Mouse (Mus musculus) forebrain, embryonic 16.5 days (tissue): Measurements from ENCODE around the gene Kif28. TPM values are rescaled to one million over a fixed set of nuclear protein-coding genes. Genes with fewer than 3 reads are reported as not detected.
"Not testable (repeated sequence)": the region's sequence is repeated elsewhere in the genome, so short reads cannot be mapped to it uniquely, and the experiment has no call there.

Experiments used
- ATAC-seq: fragments of 200-750 bp; cut with Nextera tagmentation; 2 replicates; pipeline ENCODE4 v1.8.0; 2017; ENCODE audit warnings: mild to moderate bottlenecking, moderate library complexity
- H3K27ac ChIP-seq: fragments of 300-500 bp; sonication (generic); 2 replicates; pipeline ENCODE4 v1.5.1; 2014; ENCODE audit warnings: low read length, control low read depth
- H3K27me3 ChIP-seq: fragments of 300-500 bp; sonication (generic); replicated peaks from 2 replicates; pipeline ENCODE4 v1.6.1; 2014; ENCODE audit warnings: low read length; ENCODE audit not compliant: control insufficient read depth, insufficient read depth
- H3K36me3 ChIP-seq: fragments of 300-500 bp; sonication (generic); 2 replicates; pipeline ENCODE4 v1.6.1; 2014; ENCODE audit not compliant: control insufficient read depth, insufficient read depth
- H3K4me1 ChIP-seq: fragments of 300-500 bp; sonication (generic); replicated peaks from 2 replicates; pipeline ENCODE4 v1.6.1; 2014; ENCODE audit warnings: low read length; ENCODE audit not compliant: control insufficient read depth, insufficient read depth
- H3K4me2 ChIP-seq: fragments of 300-500 bp; sonication (generic); 2 replicates; pipeline ENCODE4 v1.6.1; 2014; ENCODE audit warnings: mild to moderate bottlenecking, low read length, control low read depth
- H3K4me3 ChIP-seq: fragments of 300-500 bp; sonication (generic); replicated peaks from 2 replicates; pipeline ENCODE4 v1.5.1; 2014; ENCODE audit warnings: mild to moderate bottlenecking, low read length, control low read depth
- H3K9ac ChIP-seq: fragments of 300-500 bp; sonication (generic); replicated peaks from 2 replicates; pipeline ENCODE4 v1.6.1; 2014; ENCODE audit warnings: low read depth, low read length, control low read depth
- H3K9me3 ChIP-seq: fragments of 300-500 bp; sonication (generic); 2 replicates; pipeline ENCODE4 v1.6.1; 2016; ENCODE audit warnings: low read length; ENCODE audit not compliant: control insufficient read depth
- WGBS: fragments of 180-500 bp; shearing (Covaris S2); extraction: QIAGEN DNeasy Blood & Tissue Kit; methylation state at CpG from one replicate; pipeline ENCODE4 v1.1.7; 2014; 5-methylcytosine and 5-hydroxymethylcytosine counted together
- polyA plus RNA-seq: library from polyadenylated mRNA; unstranded; fragments of >200 nt; fragmentation: Nextera tagmentation; extraction: Ambion mirVana; gene quantifications from 2 replicates; pipeline ENCODE4 v1.2.1, GENCODE M21; 2015

Gene Kif28
- polyA plus RNA-seq, 1 experiment from 2014 or later: not detected

DNA sequence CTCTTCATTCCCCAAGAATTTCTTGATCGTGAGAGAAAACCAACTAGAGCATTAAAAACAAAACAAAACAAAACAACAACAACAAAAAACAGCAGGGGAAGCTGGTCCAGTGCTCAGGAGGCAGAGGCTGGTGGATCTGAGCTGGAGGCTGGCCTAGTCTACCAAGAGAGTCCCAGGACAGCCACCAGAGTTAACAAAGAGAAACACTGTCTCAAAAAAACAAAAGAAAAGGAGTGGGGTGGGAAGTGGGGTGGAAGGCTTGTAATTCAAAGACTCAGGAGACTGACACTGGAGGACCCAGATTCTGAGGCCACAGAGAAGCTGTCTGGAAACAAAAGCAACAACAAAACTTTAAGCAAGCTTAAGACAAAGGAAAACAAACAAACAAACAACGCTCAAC lies 78.1 kb downstream of the Kif28 start:
- Histone ChIP-seq H3K4me2 (peak overlapping the region; percentile 84; the same call in 1 of the 2 replicates), H3K4me3 (no peak overlapping the region), H3K9me3 (no peaks in the 10 kb centered on the region), H3K27ac (no peak overlapping the region), H3K36me3 (no peaks in the 10 kb centered on the region), H3K4me1 (peaks cover 20% of the 10 kb centered on the region), H3K27me3 (no peaks in the 10 kb centered on the region), H3K9ac (no peak overlapping the region)
- ATAC-seq: no peak
- WGBS: 53% methylated on average over 2 of the region's 2 CpGs

DNA sequence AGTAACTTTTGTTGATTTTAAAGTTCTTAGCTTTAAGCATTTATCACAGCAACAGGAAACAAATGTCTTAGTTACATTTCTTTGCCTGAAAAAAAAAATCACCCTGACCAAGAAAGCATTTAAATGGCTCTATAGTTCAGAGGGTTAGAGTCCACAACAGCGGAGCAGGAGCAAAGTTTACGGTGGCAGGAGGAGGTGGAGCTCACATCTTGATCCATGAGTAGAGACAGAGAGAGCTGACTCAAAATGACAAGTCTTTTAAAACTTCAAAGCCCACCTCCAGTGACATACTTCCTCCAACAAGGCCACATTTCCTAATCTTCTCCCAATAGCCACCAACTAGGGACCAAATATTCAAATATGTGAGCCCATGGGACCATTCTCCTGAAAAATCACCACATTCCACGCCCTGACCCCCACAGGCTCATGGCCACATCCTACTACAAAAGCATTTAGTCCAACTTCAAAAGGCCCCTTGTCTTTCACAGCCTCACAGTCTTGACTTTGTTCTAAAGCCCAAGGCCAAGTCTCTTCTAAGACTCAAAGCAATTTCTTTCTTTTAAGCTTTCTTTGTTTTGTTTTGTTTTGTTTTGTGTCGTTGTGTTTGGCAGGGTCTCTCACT lies 80.7 kb downstream of the Kif28 start:
- WGBS: 51% methylated on average over 4 of the region's 4 CpGs
- no peak overlapping the region for H3K27ac ChIP-seq
- peaks cover 13% of the 10 kb centered on the region for H3K4me1 ChIP-seq
- H3K36me3 ChIP-seq: no peaks in the 10 kb centered on the region
- no peaks in the 10 kb centered on the region for H3K9me3 ChIP-seq
- no peak overlapping the region for H3K9ac ChIP-seq
- no peak overlapping the region for H3K4me3 ChIP-seq
- ATAC-seq: no peak
- H3K27me3 ChIP-seq: no peaks in the 10 kb centered on the region
- H3K4me2 ChIP-seq: no peak overlapping the region

DNA sequence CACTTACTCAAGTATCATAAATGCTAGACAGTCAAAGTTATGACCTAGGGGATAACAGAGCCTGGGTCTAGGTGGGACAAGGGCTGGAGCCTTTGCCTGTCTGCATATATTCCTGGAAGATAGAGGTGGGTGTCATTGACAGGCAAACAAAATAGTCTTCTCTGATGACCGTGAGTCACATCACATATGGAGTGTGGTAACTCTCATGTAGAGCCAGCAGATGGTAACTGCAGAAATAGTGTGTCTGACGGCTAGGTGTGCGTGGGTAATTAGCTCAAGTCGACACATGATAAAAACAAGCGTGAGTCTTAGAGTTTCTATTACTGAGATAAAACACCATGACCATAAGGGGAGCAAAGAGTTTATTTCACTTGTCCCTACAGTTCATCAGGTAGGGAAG lies 82.0 kb downstream of the Kif28 start:
- ATAC-seq: no peak
- H3K4me1 ChIP-seq: peaks cover 6% of the 10 kb centered on the region; the same call in 1 of the 2 replicates
- no peak overlapping the region for H3K4me3 ChIP-seq
- H3K27ac ChIP-seq: no peak overlapping the region
- no peak overlapping the region for H3K9ac ChIP-seq
- 80% methylated on average over 5 of the region's 5 CpGs for WGBS
- no peaks in the 10 kb centered on the region for H3K27me3 ChIP-seq
- H3K36me3 ChIP-seq: no peaks in the 10 kb centered on the region
- no peak overlapping the region for H3K4me2 ChIP-seq
- no peaks in the 10 kb centered on the region for H3K9me3 ChIP-seq

DNA sequence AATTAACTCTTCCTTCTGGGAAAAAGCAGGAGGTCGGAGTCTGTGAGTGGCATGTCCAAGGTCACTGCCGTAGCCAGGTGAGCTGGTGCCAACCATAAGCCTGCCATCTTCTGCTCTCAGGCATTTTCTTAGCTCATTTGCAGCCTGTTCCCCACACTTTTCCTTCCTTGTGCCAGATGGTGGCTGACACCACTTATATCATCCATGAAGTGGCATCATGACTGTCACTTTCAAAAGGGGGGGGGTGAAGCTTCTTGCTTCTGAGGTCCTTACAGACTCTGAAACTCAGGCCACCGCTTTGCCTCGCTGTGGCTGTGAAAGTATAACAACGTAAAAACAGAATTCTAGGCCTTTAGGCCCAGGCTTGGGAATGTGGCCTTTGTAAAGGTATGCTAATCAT lies 93.8 kb downstream of the Kif28 start:
- no peaks in the 10 kb centered on the region for H3K9me3 ChIP-seq
- H3K4me2 ChIP-seq: no peak overlapping the region
- 70% methylated on average over 5 of the region's 5 CpGs for WGBS
- H3K4me3 ChIP-seq: no peak overlapping the region
- H3K36me3 ChIP-seq: no peaks in the 10 kb centered on the region
- no peaks in the 10 kb centered on the region for H3K4me1 ChIP-seq
- no peaks in the 10 kb centered on the region for H3K27me3 ChIP-seq
- no peak overlapping the region for H3K27ac ChIP-seq
- ATAC-seq: no peak
- no peak overlapping the region for H3K9ac ChIP-seq

DNA sequence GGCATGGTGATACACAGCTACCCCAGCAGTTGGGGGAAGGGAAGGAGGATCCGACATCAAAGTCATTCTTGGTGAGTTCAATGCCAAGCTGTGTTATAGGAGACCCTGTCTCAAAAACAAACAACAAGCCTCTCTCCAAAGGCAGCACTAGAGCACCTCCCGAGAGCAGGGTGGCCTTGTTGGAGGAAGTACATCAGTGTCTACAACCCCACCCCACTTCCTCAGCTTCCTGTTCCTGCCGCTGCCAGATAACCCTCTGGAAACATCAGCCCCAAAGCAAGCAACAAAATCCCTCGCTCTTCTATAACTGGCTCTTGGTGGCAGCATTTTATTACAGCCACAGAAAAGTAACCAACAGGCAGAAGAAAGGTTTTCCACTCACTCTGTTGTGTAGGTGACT lies 94.8 kb downstream of the Kif28 start:
- Histone ChIP-seq H3K4me1 (peaks cover 3% of the 10 kb centered on the region; the same call in 1 of the 2 replicates), H3K27ac (no peak overlapping the region), H3K9me3 (no peaks in the 10 kb centered on the region), H3K36me3 (no peaks in the 10 kb centered on the region), H3K27me3 (no peaks in the 10 kb centered on the region), H3K4me3 (no peak overlapping the region), H3K9ac (no peak overlapping the region), H3K4me2 (no peak overlapping the region)
- no peak for ATAC-seq
- WGBS: 82% methylated on average over 4 of the region's 4 CpGs

DNA sequence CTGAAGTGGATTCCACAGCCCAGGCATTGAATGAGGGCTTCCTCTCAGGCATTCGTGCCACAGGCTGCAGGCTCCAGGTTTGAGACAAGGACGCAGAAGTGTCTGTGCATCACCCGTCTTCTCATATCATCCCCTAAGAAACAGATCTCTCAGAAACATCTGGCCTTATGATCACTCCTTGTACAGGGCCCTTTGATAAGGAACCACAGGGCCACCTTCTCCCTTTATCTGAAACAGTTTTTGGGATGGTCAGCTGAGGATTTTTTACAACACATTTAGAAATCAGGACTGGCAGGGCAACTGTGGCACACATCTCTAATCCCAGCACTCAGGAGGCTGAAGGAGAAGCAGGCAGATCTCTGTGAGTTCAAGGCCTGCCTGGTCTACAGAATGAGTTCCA lies 95.7 kb downstream of the Kif28 start:
- Histone ChIP-seq H3K9ac (no peak overlapping the region), H3K27ac (no peak overlapping the region)
- 72% methylated on average over 3 of the region's 3 CpGs for whole genome bisulfite sequencing

DNA sequence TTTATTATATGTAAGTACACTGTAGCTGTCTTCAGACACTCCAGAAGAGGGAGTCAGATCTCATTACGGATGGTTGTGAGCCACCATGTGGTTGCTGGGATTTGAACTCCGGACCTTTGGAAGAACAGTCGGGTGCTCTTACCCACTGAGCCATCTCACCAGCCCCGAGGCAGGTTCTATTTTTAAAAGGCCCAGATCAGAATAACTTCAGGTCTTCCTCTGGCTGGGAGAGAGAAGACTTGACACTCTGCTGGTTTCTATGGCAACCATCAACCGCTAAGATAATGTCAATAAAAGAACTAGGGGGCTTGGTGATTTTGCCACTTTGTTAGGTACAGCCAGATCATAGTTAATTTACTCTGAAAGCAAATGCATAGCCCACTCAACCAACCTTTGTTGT lies 96.4 kb downstream of the Kif28 start:
- peak; percentile 26; the same call in 1 of the 2 replicates for ATAC-seq
- H3K27ac ChIP-seq, H3K4me2 ChIP-seq, H3K9ac ChIP-seq, H3K27me3 ChIP-seq, H3K4me3 ChIP-seq, H3K4me1 ChIP-seq, H3K9me3 ChIP-seq, H3K36me3 ChIP-seq: not testable (repeated sequence)
- WGBS: 75% methylated on average over 4 of the region's 5 CpGs

More for the DNA sequence above, 95.7 kb downstream of the Kif28 start:
- no peaks in the 10 kb centered on the region for H3K9me3 ChIP-seq
- H3K4me3 ChIP-seq: no peak overlapping the region
- no peak for ATAC-seq
- no peaks in the 10 kb centered on the region for H3K27me3 ChIP-seq
- no peak overlapping the region for H3K4me2 ChIP-seq
- peaks cover 4% of the 10 kb centered on the region for H3K4me1 ChIP-seq
- no peaks in the 10 kb centered on the region for H3K36me3 ChIP-seq

DNA sequence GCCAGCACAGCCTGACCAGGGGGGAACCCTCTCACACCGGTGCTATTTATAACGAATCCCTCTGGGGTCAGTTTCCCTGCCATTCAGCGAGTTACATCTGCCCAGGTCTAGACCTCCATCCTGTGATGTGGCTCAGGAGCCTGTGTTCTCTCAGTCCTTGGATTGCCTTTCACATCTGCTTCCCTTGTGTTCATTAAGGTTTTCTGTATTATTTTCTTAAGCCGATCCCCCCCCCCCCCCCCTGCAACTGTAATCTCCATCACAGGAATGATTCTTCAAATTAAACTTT lies 99.1 kb downstream of the Kif28 start:
- peak; percentile 34; the same call in 1 of the 2 replicates for ATAC-seq

More for the DNA sequence above, 99.1 kb downstream of the Kif28 start:
- 21% methylated on average over 4 of the region's 4 CpGs for WGBS
- Histone ChIP-seq H3K27ac (no peak overlapping the region), H3K36me3 (no peaks in the 10 kb centered on the region), H3K4me2 (peak overlapping the region; percentile 46), H3K27me3 (no peaks in the 10 kb centered on the region), H3K4me3 (peak overlapping the region; percentile 19), H3K4me1 (peaks cover 9% of the 10 kb centered on the region), H3K9me3 (no peaks in the 10 kb centered on the region), H3K9ac (no peak overlapping the region)
